Mouse (Mus musculus): ENCODE measurements around the gene Myo3a. TPM values are rescaled to one million over a fixed set of nuclear protein-coding genes. Genes with fewer than 3 reads are reported as not detected.

Myo3a gene
- polyA plus RNA-seq (2012; rRNA removed; ENCODE audit: low replicate concordance), result not detected in 2 replicates

DNA sequence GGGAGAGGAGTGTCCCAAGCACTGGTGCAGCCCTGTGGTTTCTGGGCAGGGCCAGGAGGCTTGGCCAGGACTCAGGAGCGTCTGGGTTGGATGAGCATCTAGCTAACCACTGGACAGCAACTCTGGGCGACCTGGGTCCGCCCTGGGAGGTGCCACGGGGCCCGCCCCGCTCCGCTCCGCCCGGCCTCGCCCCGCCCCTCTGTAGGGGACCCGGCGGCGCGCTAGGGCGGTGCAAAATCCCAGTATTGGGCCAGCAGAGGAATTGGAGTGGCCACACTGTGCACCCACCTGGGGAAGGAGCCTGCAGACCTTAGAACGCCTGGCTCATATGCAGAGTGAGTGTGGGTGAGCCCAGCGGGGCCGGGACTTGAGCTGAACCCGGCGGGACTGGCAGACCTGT is at the start of gene Myo3a:
Gene Myo3a, plus strand, starts transcription at position 196 of the 400 bp plus-strand sequence.

DNA sequence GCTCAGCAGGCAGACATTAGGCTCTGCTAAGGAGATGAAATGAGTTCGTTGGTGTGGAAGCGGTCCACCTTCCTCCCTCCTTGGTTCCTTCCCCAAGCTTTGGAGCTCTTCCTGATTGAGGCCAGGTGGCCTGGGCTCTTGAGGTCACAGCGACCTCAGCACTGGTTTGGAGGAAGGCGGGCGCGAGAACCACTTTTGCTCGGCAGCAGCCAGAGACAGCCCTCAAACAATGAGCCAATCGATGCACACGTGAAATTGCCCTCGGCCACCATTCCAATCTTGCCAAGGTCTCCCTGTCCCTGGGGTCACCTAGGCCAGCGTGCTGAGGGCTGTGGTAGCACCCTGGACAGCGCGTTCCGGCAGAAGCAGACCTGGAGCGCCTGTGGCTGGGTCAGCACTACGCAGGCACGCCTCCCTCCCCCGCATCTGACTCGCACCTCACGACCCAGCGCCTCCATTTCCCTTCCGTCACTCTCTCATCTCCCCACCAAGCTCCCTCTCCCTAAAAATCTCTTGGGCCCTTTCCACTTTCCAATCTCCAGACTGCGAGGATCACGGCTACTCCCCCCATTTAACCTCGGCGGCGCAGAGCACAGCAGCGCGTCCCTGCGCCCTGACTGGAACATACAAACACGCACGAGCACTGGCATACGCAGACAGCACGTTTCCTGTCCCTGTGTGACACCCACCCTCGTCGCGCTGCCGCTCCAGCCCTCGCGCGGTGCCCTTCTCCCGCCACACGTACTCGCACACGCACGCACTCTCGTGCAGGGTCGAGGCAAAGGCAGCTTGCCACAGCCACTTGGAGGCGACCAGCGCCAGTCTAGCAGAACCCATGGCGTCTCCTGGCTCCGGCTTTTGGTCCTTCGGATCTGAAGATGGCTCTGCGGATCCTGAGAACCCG is 394.8 kb downstream of the Myo3a start, which contains the start of gene Gad2:
Gene Gad2, plus strand, starts transcription at position 378 of the 904 bp plus-strand sequence.

